Mouse (Mus musculus): Measurements from ENCODE around the gene Zp3.

The Zp3 gene

GRCm38 (mm10) chr5:135962125-135962491 lies 17.8 kb upstream of the Zp3 start:
- DNase-seq (ENCODE audit: low spot score) = no peak

- DNase-seq (ENCODE audit: low spot score) = peak; percentile 100
These were observed 17.2 kb upstream of the Zp3 start for GRCm38 (mm10) chr5:135962492-135963279.

GRCm38 (mm10) chr5:135963280-135963627 lies 16.6 kb upstream of the Zp3 start:
- no peak for DNase-seq (ENCODE audit: low spot score)

GRCm38 (mm10) chr5:135965501-135965930 lies 14.4 kb upstream of the Zp3 start:
- peak; percentile 58 for DNase-seq (ENCODE audit: low spot score)

GRCm38 (mm10) chr5:135966866-135967265 lies 13.0 kb upstream of the Zp3 start:
- DNase-seq (ENCODE audit: low spot score) = no peak

GRCm38 (mm10) chr5:135968781-135969180 lies 11.1 kb upstream of the Zp3 start:
- DNase-seq (ENCODE audit: low spot score) = no peak

- DNase-seq (ENCODE audit: low spot score) = no peak
These were observed 9.7 kb upstream of the Zp3 start for GRCm38 (mm10) chr5:135970247-135970646.

- no peak for DNase-seq (ENCODE audit: low spot score)
These were observed 8.0 kb upstream of the Zp3 start for GRCm38 (mm10) chr5:135971876-135972275.

- no peak for DNase-seq (ENCODE audit: low spot score)
These were observed 5.5 kb upstream of the Zp3 start, which contains the start of gene Ssc4d for GRCm38 (mm10) chr5:135974365-135974764. Gene Ssc4d (minus strand): TSS chr5:135974531.

- no peak for DNase-seq (ENCODE audit: low spot score)
These were observed 3.8 kb upstream of the Zp3 start for GRCm38 (mm10) chr5:135975893-135976668.

GRCm38 (mm10) chr5:135979381-135979780 lies 518 bp upstream of the Zp3 start:
- no peak for DNase-seq (ENCODE audit: low spot score)

GRCm38 (mm10) chr5:135982398-135982797 lies 2.5 kb downstream of the Zp3 start:
- DNase-seq (ENCODE audit: low spot score) = no peak

GRCm38 (mm10) chr5:135984546-135985044 lies 4.7 kb downstream of the Zp3 start:
- no peak for DNase-seq (ENCODE audit: low spot score)

- no peak for DNase-seq (ENCODE audit: low spot score)
These were observed 7.3 kb downstream of the Zp3 start for GRCm38 (mm10) chr5:135987248-135987647.

- DNase-seq (ENCODE audit: low spot score) = no peak
These were observed 10.7 kb downstream of the Zp3 start for GRCm38 (mm10) chr5:135990601-135991000.

- DNase-seq (ENCODE audit: low spot score) = no peak
These were observed 13.6 kb downstream of the Zp3 start for GRCm38 (mm10) chr5:135993381-135993965.

GRCm38 (mm10) chr5:135994335-135994724 lies 14.4 kb downstream of the Zp3 start:
- DNase-seq (ENCODE audit: low spot score) = no peak

- peak; percentile 80 for DNase-seq (ENCODE audit: low spot score)
These were observed 15.1 kb downstream of the Zp3 start, which contains the start of gene Dtx2 for GRCm38 (mm10) chr5:135994725-135995687. Gene Dtx2 (plus strand): TSS chr5:135994800.

GRCm38 (mm10) chr5:135996162-135996561 lies 16.3 kb downstream of the Zp3 start:
- DNase-seq (ENCODE audit: low spot score) = no peak

- no peak for DNase-seq (ENCODE audit: low spot score)
These were observed 21.3 kb downstream of the Zp3 start for GRCm38 (mm10) chr5:136001222-136001621.

- DNase-seq (ENCODE audit: low spot score) = no peak
These were observed 22.4 kb downstream of the Zp3 start for GRCm38 (mm10) chr5:136002325-136002724.
